Mouse (Mus musculus) spleen, postnatal 4 days (tissue): ENCODE measurements at regions not wholly inside any gene's neighbourhood (a gene's known extent, or its start where the extent isn't known, plus 50 kb on each side); places are given as distances from the start of the nearest gene placed in this dataset.

ENCODE experiments used
- DNase-seq, 2 experiments: peaks; one replicate each; pipeline ENCODE4 v3.0.0; 2022; ENCODE audit warnings: low spot score in 2 of 2

GRCm38 (mm10) chr15:64520568-64520967, 296.9 kb upstream of the Gm21798 start:
- DNase-seq = no peak

GRCm38 (mm10) chr15:64532260-64533120, 285.0 kb upstream of the Gm21798 start:
- no peak for DNase-seq

- no peak for DNase-seq
These were observed 284.2 kb upstream of the Gm21798 start for GRCm38 (mm10) chr15:64533169-64533795.

- DNase-seq = no peak
These were observed 283.3 kb upstream of the Gm21798 start for GRCm38 (mm10) chr15:64534166-64534565.

GRCm38 (mm10) chr15:64535160-64535559, 282.3 kb upstream of the Gm21798 start:
- DNase-seq = no peak

GRCm38 (mm10) chr15:64541395-64541794, 276.1 kb upstream of the Gm21798 start:
- no peak for DNase-seq

GRCm38 (mm10) chr15:64542250-64542901, 275.1 kb upstream of the Gm21798 start:
- DNase-seq = no peak

- DNase-seq = no peak
These were observed 274.6 kb upstream of the Gm21798 start for GRCm38 (mm10) chr15:64542908-64543307.

GRCm38 (mm10) chr15:64546035-64546434, 271.5 kb upstream of the Gm21798 start:
- no peak for DNase-seq

- DNase-seq = no peak
These were observed 260.0 kb upstream of the Gm21798 start for GRCm38 (mm10) chr15:64557540-64557939.

GRCm38 (mm10) chr15:64558220-64558619, 259.3 kb upstream of the Gm21798 start:
- no peak for DNase-seq

- DNase-seq = no peak
These were observed 254.9 kb upstream of the Gm21798 start for GRCm38 (mm10) chr15:64562431-64563111.

GRCm38 (mm10) chr15:64564703-64565102, 252.8 kb upstream of the Gm21798 start:
- no peak for DNase-seq

GRCm38 (mm10) chr15:64576891-64577535, 240.5 kb upstream of the Gm21798 start:
- DNase-seq = no peak

- no peak for DNase-seq
These were observed 238.5 kb upstream of the Gm21798 start for GRCm38 (mm10) chr15:64578991-64579390.

GRCm38 (mm10) chr15:64580481-64580880, 237.0 kb upstream of the Gm21798 start:
- no peak for DNase-seq

GRCm38 (mm10) chr15:64581046-64581445, 236.4 kb upstream of the Gm21798 start:
- DNase-seq = no peak

GRCm38 (mm10) chr15:64584129-64584528, 233.4 kb upstream of the Gm21798 start:
- no peak for DNase-seq

- DNase-seq = no peak
These were observed 230.7 kb upstream of the Gm21798 start for GRCm38 (mm10) chr15:64586776-64587175.

- no peak for DNase-seq
These were observed 227.2 kb upstream of the Gm21798 start for GRCm38 (mm10) chr15:64590092-64590881.

GRCm38 (mm10) chr15:64613503-64613902, 204.0 kb upstream of the Gm21798 start:
- no peak for DNase-seq
